Mouse (Mus musculus) midbrain, embryonic 11.5 days (tissue): ENCODE data around the gene Unc13b. TPM values are rescaled to one million over a fixed set of nuclear protein-coding genes. Genes with fewer than 3 reads are reported as not detected.

ENCODE experiments used
- ATAC-seq: fragments of 200-750 bp; cut with Nextera tagmentation; 2 replicates; pipeline ENCODE4 v1.8.0; 2017; ENCODE audit warnings: moderate TSS enrichment, moderate library complexity; ENCODE audit not compliant: low FRiP score
- DNase-seq: peaks from one replicate; pipeline ENCODE4 v3.0.0; 2015; ENCODE audit warnings: low spot score; ENCODE audit errors: missing footprints
- H3K27ac ChIP-seq: fragments of 300-500 bp; sonication (generic); 2 replicates; pipeline ENCODE4 v1.5.1; 2014; ENCODE audit warnings: low read depth, low read length
- H3K27me3 ChIP-seq: fragments of 300-500 bp; sonication (generic); 2 replicates; pipeline ENCODE4 v1.6.1; 2014; ENCODE audit warnings: mild to moderate bottlenecking, low read length, moderate library complexity, mixed read lengths; ENCODE audit not compliant: control insufficient read depth, insufficient read depth
- H3K36me3 ChIP-seq: fragments of 300-500 bp; sonication (generic); 2 replicates; pipeline ENCODE4 v1.6.1; 2014; ENCODE audit warnings: mild to moderate bottlenecking, low read length, moderate library complexity, mixed read lengths; ENCODE audit not compliant: control insufficient read depth, insufficient read depth
- H3K4me1 ChIP-seq: fragments of 300-500 bp; sonication (generic); 2 replicates; pipeline ENCODE4 v1.6.1; 2014; ENCODE audit warnings: low read length; ENCODE audit not compliant: control insufficient read depth, insufficient read depth
- H3K4me2 ChIP-seq: fragments of 300-500 bp; sonication (generic); 2 replicates; pipeline ENCODE4 v1.6.1; 2014; ENCODE audit warnings: mild to moderate bottlenecking, moderate library complexity
- H3K4me3 ChIP-seq: fragments of 300-500 bp; sonication (generic); 2 replicates; pipeline ENCODE4 v1.5.1; 2014; ENCODE audit warnings: low read depth, low read length
- H3K9ac ChIP-seq: fragments of 300-500 bp; sonication (generic); 2 replicates; pipeline ENCODE4 v1.6.1; 2014; ENCODE audit warnings: low read length
- H3K9me3 ChIP-seq: fragments of 300-500 bp; sonication (generic); 2 replicates; pipeline ENCODE4 v1.6.1; 2016; ENCODE audit warnings: low read length; ENCODE audit not compliant: control insufficient read depth
- WGBS: fragments of 180-500 bp; shearing (Covaris S2); extraction: QIAGEN DNeasy Blood & Tissue Kit; methylation state at CpG from one replicate; pipeline ENCODE4 v1.1.7; 2014; 5-methylcytosine and 5-hydroxymethylcytosine counted together
- polyA plus RNA-seq: library from polyadenylated mRNA; unstranded; fragments of >200 nt; fragmentation: Nextera tagmentation; extraction: Ambion mirVana; gene quantifications from 2 replicates; pipeline ENCODE4 v1.2.1, GENCODE M21; 2014

Unc13b gene
- polyA plus RNA-seq, 1 experiment from 2014 or later = 14.7 TPM

DNA sequence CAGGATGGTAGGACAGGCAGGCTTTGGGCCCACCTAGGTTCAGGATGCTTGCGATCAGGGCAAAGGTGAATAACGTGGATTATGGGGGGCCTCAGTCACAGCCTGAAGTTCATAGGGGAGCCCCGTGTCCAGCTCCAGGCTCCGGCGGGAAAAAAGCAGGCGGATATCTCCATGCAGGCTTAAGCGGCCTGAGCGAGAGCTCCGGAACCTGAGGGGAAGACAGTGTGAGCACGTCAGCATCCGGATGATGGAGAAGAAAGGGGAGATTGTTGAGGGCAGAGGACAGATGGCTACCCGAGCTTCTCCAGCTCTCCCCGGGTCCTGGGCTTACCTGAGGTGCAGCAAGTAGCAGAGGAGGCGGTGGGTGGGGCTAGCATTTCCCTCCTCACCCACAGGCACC is 25.3 kb upstream of the Unc13b start:
- no peak overlapping the region for H3K27ac ChIP-seq

DNA sequence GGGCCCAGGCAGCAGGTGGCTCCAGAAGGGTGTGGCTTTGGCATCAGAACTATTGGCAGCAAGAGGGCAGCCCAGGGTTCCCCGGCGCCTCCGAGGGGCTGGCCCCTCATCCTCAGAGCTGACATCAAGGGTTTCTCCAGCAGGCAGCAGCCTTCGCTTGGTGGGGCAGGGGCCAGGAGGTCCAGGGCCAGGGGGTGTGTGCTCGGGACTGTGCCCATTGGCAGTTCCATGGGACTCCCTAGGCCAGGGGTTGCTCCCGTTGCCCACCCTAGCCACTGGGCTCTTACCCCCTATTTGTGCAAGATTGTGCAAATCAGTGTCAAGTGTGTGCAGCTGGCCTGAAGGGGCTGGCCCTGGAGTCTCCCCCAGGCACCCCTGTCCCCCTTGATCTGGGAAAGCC is 22.9 kb upstream of the Unc13b start:
- WGBS = 86% methylated on average over 6 of the region's 6 CpGs
- no peak overlapping the region for H3K9ac ChIP-seq
- no peak overlapping the region for H3K4me3 ChIP-seq
- no peak overlapping the region for H3K4me2 ChIP-seq
- H3K27ac ChIP-seq = no peak overlapping the region
- ATAC-seq (no peak), DNase-seq (no peak)
- no peaks in the 10 kb centered on the region for H3K9me3 ChIP-seq
- H3K27me3 ChIP-seq = no peaks in the 10 kb centered on the region
- peaks cover 14% of the 10 kb centered on the region for H3K36me3 ChIP-seq
- peaks cover 29% of the 10 kb centered on the region for H3K4me1 ChIP-seq

More for the DNA sequence above, 25.3 kb upstream of the Unc13b start:
- Histone ChIP-seq H3K36me3 (peaks cover 21% of the 10 kb centered on the region), H3K27me3 (no peaks in the 10 kb centered on the region), H3K4me2 (no peak overlapping the region), H3K4me3 (no peak overlapping the region), H3K9ac (no peak overlapping the region), H3K4me1 (peaks cover 18% of the 10 kb centered on the region), H3K9me3 (no peaks in the 10 kb centered on the region)
- DNase-seq = no peak
- WGBS = 85% methylated on average over 14 of the region's 14 CpGs
- ATAC-seq = no peak

DNA sequence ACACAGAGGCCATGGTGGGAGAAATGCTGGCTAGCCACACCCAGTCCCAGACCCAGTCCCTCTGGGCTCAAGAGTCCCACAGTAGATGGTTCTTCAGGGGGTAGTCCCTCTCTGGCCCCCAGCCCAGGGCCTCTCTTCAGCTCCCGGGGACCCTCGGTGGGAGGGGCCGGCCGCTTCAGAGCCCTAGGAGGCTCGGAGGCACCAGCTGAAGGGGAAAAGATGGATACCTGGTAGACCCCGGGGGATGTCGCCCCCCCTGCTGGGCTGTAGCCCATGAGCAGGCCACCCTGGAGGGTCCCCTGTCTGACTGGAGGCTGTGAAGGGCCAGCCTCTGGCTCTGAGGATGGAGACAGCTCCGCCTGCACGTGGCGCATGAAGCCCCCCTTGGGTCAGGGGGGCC is 22.4 kb upstream of the Unc13b start:
- ATAC-seq (no peak), DNase-seq (no peak)
- peaks cover 32% of the 10 kb centered on the region for H3K4me1 ChIP-seq
- H3K9me3 ChIP-seq = no peaks in the 10 kb centered on the region
- H3K27me3 ChIP-seq = no peaks in the 10 kb centered on the region
- no peak overlapping the region for H3K4me2 ChIP-seq
- 89% methylated on average over 10 of the region's 10 CpGs for WGBS
- peaks cover 14% of the 10 kb centered on the region for H3K36me3 ChIP-seq
- H3K4me3 ChIP-seq = no peak overlapping the region
- H3K27ac ChIP-seq = no peak overlapping the region
- H3K9ac ChIP-seq = no peak overlapping the region

DNA sequence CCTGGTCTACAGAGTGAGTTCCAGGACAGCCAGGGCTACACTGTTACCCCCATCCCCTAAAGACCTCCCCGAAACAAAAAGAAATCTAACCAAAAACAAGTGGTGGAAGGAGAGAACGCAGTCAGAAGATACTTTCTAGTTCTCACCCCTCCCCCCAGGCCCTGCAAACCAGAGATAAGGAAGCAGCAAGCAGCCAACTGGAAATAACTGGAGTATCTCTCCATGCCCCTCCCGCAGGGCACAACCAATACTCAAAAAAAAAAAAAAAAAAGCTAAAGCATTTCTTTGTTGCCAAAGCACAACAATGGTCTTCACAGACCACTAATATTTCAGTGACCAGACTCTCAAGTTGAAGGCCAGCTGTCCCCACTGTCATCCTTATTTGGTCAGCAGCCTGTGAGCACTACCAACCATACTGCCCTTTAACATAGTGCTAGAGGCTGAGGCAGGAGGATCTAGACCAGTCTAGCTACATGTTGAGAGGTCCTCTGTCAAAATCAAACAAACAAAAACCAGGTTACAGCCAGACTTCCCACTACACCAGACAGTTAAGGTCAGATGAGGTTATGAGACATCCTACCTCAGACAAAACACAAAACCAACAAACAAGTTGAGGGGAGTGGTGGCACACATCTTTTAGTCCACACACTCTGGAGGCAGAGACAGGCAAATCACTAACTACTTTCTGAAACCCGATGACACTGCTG is 20.7 kb upstream of the Unc13b start:
- Histone ChIP-seq H3K36me3 (peaks cover 14% of the 10 kb centered on the region), H3K4me1 (peaks cover 22% of the 10 kb centered on the region), H3K9me3 (no peaks in the 10 kb centered on the region), H3K9ac (no peak overlapping the region), H3K27me3 (no peaks in the 10 kb centered on the region), H3K27ac (no peak overlapping the region), H3K4me3 (no peak overlapping the region), H3K4me2 (no peak overlapping the region; the same call in 1 of the 2 replicates)
- ATAC-seq = no peak
- WGBS = 73% methylated on average over 4 of the region's 4 CpGs
- DNase-seq = no peak

DNA sequence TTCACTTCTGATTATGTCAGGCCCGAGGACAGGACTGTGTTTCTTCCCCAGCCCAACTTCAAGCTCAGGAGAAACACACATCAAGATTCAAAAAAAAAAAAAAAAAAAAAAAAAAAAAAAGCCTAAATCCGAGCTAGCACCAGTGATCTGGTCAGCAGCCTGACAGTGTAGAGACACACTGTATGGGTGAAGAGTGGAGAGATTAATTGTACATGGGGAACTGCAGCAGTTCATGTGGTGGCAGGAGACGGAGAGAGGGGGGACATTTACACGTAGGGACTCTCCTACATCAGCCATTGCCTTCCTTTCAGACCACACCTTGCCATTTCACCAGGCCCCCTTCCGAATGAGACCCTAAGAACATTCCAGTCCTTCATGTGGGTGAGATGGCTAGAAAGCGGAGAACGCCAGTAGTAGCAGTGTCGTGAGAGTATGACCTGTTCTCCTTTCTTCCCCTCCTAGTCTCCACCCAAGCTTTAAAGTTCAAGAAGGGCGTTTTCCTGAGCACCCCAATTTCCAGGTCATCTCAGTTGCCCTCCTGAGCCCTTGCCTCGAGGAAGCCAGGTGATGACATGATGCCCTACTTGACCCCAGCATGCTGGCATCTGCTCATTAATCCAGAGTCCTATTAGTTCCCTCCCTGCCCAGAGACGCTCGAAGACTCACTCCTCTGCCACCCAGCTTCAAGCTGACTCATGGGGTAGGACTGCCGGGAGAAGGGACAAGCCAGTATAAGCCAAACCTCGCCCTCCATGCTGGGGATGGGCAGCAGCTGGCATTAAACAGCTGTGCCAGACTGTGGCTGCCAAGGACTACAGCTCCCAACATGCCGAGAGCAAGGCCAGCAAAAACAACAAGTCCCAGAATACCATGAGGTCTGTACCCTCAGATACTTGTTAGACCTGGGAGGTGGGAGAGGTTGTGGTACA is 19.9 kb upstream of the Unc13b start:
- ATAC-seq (no peak), DNase-seq (no peak)
- H3K36me3 ChIP-seq = peaks cover 10% of the 10 kb centered on the region
- H3K9me3 ChIP-seq = no peaks in the 10 kb centered on the region
- no peaks in the 10 kb centered on the region for H3K27me3 ChIP-seq
- peak overlapping the region; percentile 76 for H3K9ac ChIP-seq
- peaks cover 27% of the 10 kb centered on the region for H3K4me1 ChIP-seq
- peak overlapping the region; percentile 70 for H3K4me3 ChIP-seq
- H3K4me2 ChIP-seq = peak overlapping the region; percentile 78
- WGBS = 64% methylated on average over 15 of the region's 15 CpGs
- H3K27ac ChIP-seq = no peak overlapping the region; the same call in 1 of the 2 replicates

DNA sequence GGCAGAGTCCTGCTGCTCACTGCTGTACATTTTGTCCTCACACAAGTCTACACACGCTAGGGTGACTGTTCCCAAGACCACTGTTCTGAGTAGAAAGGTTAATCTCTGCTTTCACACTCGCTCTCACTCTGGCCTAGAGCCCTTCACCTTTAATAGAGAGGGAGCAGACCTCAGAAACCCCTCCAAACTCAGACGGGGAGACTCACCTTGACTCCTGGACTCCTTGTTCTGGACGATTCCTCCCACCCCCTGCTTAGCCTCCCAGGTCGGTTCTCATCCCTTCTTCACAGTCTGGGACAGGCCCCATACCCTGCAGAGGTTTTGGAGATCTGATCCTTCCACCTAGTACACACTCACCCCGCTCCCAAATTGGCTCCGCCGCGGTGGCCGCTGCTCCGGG is 19.1 kb upstream of the Unc13b start:
- H3K4me3 ChIP-seq = peak overlapping the region; percentile 70
- H3K9me3 ChIP-seq = no peaks in the 10 kb centered on the region
- peak overlapping the region; percentile 76 for H3K9ac ChIP-seq
- peak overlapping the region; percentile 67 for H3K27ac ChIP-seq
- peak; percentile 91 for DNase-seq
- H3K36me3 ChIP-seq = peaks cover 7% of the 10 kb centered on the region
- peaks cover 33% of the 10 kb centered on the region for H3K4me1 ChIP-seq
- H3K27me3 ChIP-seq = no peaks in the 10 kb centered on the region
- 2% methylated on average over 11 of the region's 11 CpGs for WGBS
- no peak for ATAC-seq
- peak overlapping the region; percentile 78 for H3K4me2 ChIP-seq

DNA sequence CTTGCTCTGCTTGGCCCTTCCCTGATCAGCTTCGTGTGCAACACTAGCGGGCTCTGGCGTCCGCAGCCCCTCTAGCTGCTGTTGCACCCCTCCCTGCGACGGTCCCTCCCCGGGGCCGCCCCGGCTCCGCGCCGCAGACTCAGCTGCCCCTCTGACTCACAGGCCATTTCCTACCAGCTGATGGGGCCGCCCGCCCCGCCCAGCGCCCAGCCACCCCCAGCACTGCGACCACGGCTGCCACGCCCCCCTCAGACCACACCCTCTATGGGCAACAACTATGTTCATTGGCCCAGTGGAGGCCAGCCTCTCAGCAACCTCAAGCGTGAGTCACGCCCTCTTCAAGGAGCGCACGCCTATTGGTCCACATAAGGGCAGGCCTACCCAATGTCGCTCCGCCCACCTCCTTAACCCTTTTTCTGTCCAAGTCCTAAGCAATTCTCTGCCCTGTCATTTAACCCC is 18.6 kb upstream of the Unc13b start:
- Histone ChIP-seq H3K4me3 (peak overlapping the region; percentile 70), H3K27ac (peak overlapping the region; percentile 67), H3K36me3 (peaks cover 7% of the 10 kb centered on the region), H3K9me3 (no peaks in the 10 kb centered on the region), H3K4me1 (peaks cover 37% of the 10 kb centered on the region), H3K27me3 (no peaks in the 10 kb centered on the region), H3K4me2 (peak overlapping the region; percentile 78), H3K9ac (peak overlapping the region; percentile 76)
- ATAC-seq (peak; percentile 92), DNase-seq (peak; percentile 98)
- 0% methylated on average over 25 of the region's 25 CpGs for WGBS

DNA sequence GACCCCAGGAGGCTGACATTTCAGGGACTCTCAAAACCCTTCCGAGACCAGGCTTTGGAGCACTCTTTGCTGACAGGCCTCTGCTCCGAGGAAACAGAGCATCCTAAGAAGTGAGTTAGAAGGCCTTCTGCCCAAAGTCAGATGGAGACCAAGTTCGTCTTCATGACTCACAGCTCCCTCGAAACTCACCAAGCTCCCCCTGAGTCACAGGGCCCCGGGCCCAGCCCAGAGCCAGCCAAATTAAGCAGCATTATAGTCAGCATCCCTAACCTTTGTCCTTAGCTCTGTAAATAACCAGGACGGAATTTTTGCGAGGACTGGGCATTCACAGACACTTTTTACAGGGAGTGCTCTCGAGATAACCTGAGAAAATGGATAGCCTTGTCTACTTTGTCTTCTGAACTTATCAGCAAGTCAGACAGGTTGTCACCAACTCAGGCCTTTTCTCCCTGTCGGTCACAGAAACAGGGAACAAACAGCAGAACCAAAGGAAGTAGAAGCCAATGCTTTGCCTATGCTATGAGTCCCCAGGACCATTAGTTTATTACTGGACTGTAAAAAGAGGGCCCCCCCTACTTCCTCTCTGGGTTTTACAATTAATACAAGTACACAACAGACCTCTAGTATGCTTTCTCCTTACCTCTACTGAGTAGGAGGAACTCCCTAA is 17.7 kb upstream of the Unc13b start:
- Histone ChIP-seq H3K27ac (peak overlapping the region; percentile 42; the same call in 1 of the 2 replicates), H3K27me3 (no peaks in the 10 kb centered on the region), H3K4me3 (no peak overlapping the region), H3K4me2 (peak overlapping the region; percentile 8; the same call in 1 of the 2 replicates), H3K9me3 (no peaks in the 10 kb centered on the region), H3K4me1 (peaks cover 37% of the 10 kb centered on the region), H3K9ac (no peak overlapping the region; the same call in 1 of the 2 replicates), H3K36me3 (peaks cover 6% of the 10 kb centered on the region)
- 63% methylated on average over 9 of the region's 9 CpGs for WGBS
- no peak for ATAC-seq
- no peak for DNase-seq
